Mouse (Mus musculus): ENCODE results near the gene Supt4a.

GRCm38 (mm10) chr11:87708979-87709378, 28.4 kb upstream of the Supt4a start:
- TF ChIP-seq CTCF (IDR thresholded peaks at IDR 0.05; ENCODE audit: control insufficient read depth, insufficient read depth, insufficient read length) = no peak
- TF ChIP-seq USF1 (IDR thresholded peaks at IDR 0.05; ENCODE audit: low read depth) = no peak
- TF ChIP-seq FOSL1 (IDR thresholded peaks at IDR 0.05; ENCODE audit: insufficient read depth, low read length, poor library complexity, severe bottlenecking) = no peak
